Mouse (Mus musculus) limb, embryonic 12.5 days (tissue): ENCODE data around the gene Elmod3. TPM values are rescaled to one million over a fixed set of nuclear protein-coding genes. Genes with fewer than 3 reads are reported as not detected.
A peak's percentile ranks its signal among the peaks of the same experiment; 100 is the strongest.

Source experiments
- ATAC-seq: fragments of 200-750 bp; cut with Nextera tagmentation; 2 replicates; pipeline ENCODE4 v1.8.0; 2017; ENCODE audit warnings: low read depth, moderate TSS enrichment; ENCODE audit not compliant: insufficient number of reproducible peaks, insufficient read depth, low FRiP score, low TSS enrichment
- H3K27ac ChIP-seq: fragments of 300-500 bp; sonication (generic); 2 replicates; pipeline ENCODE4 v1.5.1; 2016; ENCODE audit warnings: mild to moderate bottlenecking, moderate library complexity
- H3K27me3 ChIP-seq: fragments of 300-500 bp; sonication (generic); 2 replicates; pipeline ENCODE4 v1.6.1; 2016; ENCODE audit warnings: mild to moderate bottlenecking, moderate library complexity
- H3K36me3 ChIP-seq: fragments of 300-500 bp; sonication (generic); 2 replicates; pipeline ENCODE4 v1.6.1; 2016; ENCODE audit warnings: mild to moderate bottlenecking, moderate library complexity
- H3K4me1 ChIP-seq: fragments of 300-500 bp; sonication (generic); replicated peaks from 2 replicates; pipeline ENCODE4 v1.6.1; 2016
- H3K4me2 ChIP-seq: fragments of 300-500 bp; sonication (generic); 2 replicates; pipeline ENCODE4 v1.6.1; 2016; ENCODE audit warnings: mild to moderate bottlenecking, moderate library complexity
- H3K4me3 ChIP-seq: fragments of 300-500 bp; sonication (generic); replicated peaks from 2 replicates; pipeline ENCODE4 v1.5.1; 2016; ENCODE audit warnings: mild to moderate bottlenecking
- H3K9ac ChIP-seq: fragments of 300-500 bp; sonication (generic); replicated peaks from 2 replicates; pipeline ENCODE4 v1.6.1; 2016; ENCODE audit warnings: mild to moderate bottlenecking, moderate library complexity
- H3K9me3 ChIP-seq: fragments of 300-500 bp; sonication (generic); 2 replicates; pipeline ENCODE4 v1.6.1; 2016; ENCODE audit warnings: mild to moderate bottlenecking, moderate library complexity
- WGBS: fragments of 180-500 bp; shearing (Covaris S2); methylation state at CpG from one replicate; pipeline ENCODE4 v1.1.7; 2016; 5-methylcytosine and 5-hydroxymethylcytosine counted together
- polyA plus RNA-seq: library from polyadenylated mRNA; unstranded; fragments of >200 nt; fragmentation: Nextera tagmentation; extraction: Ambion mirVana; gene quantifications from 2 replicates; pipeline ENCODE4 v1.2.1, GENCODE M21; 2016

The Elmod3 gene
- polyA plus RNA-seq, 1 experiment from 2014 or later = 14.8 TPM

- ATAC-seq = no peak
- no peak overlapping the region for H3K27ac ChIP-seq
- H3K4me1 ChIP-seq = no peaks in the 10 kb centered on the region; the same call in 1 of the 2 replicates
- H3K4me3 ChIP-seq = no peak overlapping the region
- H3K9ac ChIP-seq = no peak overlapping the region
- H3K36me3 ChIP-seq = peaks cover 85% of the 10 kb centered on the region
- WGBS = 90% methylated on average over 4 of the region's 4 CpGs
- H3K27me3 ChIP-seq = no peaks in the 10 kb centered on the region
- H3K4me2 ChIP-seq = no peak overlapping the region
- no peaks in the 10 kb centered on the region for H3K9me3 ChIP-seq
Observed at GRCm38 (mm10) chr6:72608662-72609184, 10.5 kb upstream of the Elmod3 start.

GRCm38 (mm10) chr6:72607676-72608075 lies 9.5 kb upstream of the Elmod3 start:
- Histone ChIP-seq H3K27ac (no peak overlapping the region), H3K4me3 (no peak overlapping the region), H3K4me1 (no peaks in the 10 kb centered on the region), H3K36me3 (peaks cover 81% of the 10 kb centered on the region), H3K9ac (no peak overlapping the region), H3K9me3 (no peaks in the 10 kb centered on the region), H3K27me3 (no peaks in the 10 kb centered on the region), H3K4me2 (no peak overlapping the region)
- no peak for ATAC-seq
- WGBS = 85% methylated on average over 5 of the region's 5 CpGs

GRCm38 (mm10) chr6:72607060-72607459 lies 8.8 kb upstream of the Elmod3 start:
- 90% methylated on average over 4 of the region's 4 CpGs for WGBS
- no peak overlapping the region for H3K27ac ChIP-seq
- no peak for ATAC-seq
- no peak overlapping the region for H3K9ac ChIP-seq
- H3K36me3 ChIP-seq = peaks cover 81% of the 10 kb centered on the region
- no peaks in the 10 kb centered on the region for H3K9me3 ChIP-seq
- H3K4me1 ChIP-seq = no peaks in the 10 kb centered on the region
- H3K27me3 ChIP-seq = no peaks in the 10 kb centered on the region
- no peak overlapping the region for H3K4me3 ChIP-seq
- no peak overlapping the region for H3K4me2 ChIP-seq

- Histone ChIP-seq H3K9me3 (no peaks in the 10 kb centered on the region), H3K4me2 (no peak overlapping the region), H3K36me3 (peaks cover 52% of the 10 kb centered on the region), H3K4me3 (no peak overlapping the region), H3K4me1 (peaks cover 3% of the 10 kb centered on the region), H3K9ac (no peak overlapping the region), H3K27me3 (no peaks in the 10 kb centered on the region), H3K27ac (no peak overlapping the region)
- no peak for ATAC-seq
- WGBS = 84% methylated on average over 2 of the region's 2 CpGs
Observed at GRCm38 (mm10) chr6:72604066-72604465, 5.9 kb upstream of the Elmod3 start.

- Histone ChIP-seq H3K9me3 (no peaks in the 10 kb centered on the region), H3K36me3 (peaks cover 36% of the 10 kb centered on the region), H3K4me2 (no peak overlapping the region), H3K9ac (no peak overlapping the region), H3K4me3 (no peak overlapping the region), H3K4me1 (peaks cover 17% of the 10 kb centered on the region), H3K27me3 (no peaks in the 10 kb centered on the region), H3K27ac (no peak overlapping the region)
- no peak for ATAC-seq
- 55% methylated on average over 1 of the region's 1 CpGs for WGBS
Observed at GRCm38 (mm10) chr6:72601732-72602131, 3.5 kb upstream of the Elmod3 start.

- Histone ChIP-seq H3K36me3 (peaks cover 26% of the 10 kb centered on the region), H3K9ac (no peak overlapping the region), H3K4me2 (no peak overlapping the region), H3K27me3 (no peaks in the 10 kb centered on the region), H3K4me3 (no peak overlapping the region), H3K4me1 (peaks cover 17% of the 10 kb centered on the region), H3K27ac (no peak overlapping the region), H3K9me3 (no peaks in the 10 kb centered on the region)
- WGBS = 86% methylated on average over 12 of the region's 12 CpGs
- no peak for ATAC-seq
Observed at GRCm38 (mm10) chr6:72600771-72601170, 2.6 kb upstream of the Elmod3 start.

GRCm38 (mm10) chr6:72600216-72600615 lies 2.0 kb upstream of the Elmod3 start:
- ATAC-seq = no peak
- no peak overlapping the region for H3K4me2 ChIP-seq
- peaks cover 17% of the 10 kb centered on the region for H3K4me1 ChIP-seq
- H3K9me3 ChIP-seq = no peaks in the 10 kb centered on the region
- no peak overlapping the region for H3K9ac ChIP-seq
- WGBS = 75% methylated on average over 6 of the region's 6 CpGs
- H3K36me3 ChIP-seq = peaks cover 21% of the 10 kb centered on the region
- H3K27ac ChIP-seq = no peak overlapping the region
- no peak overlapping the region for H3K4me3 ChIP-seq
- H3K27me3 ChIP-seq = no peaks in the 10 kb centered on the region

GRCm38 (mm10) chr6:72598791-72599557 lies 761 bp upstream of the Elmod3 start:
- WGBS = 44% methylated on average over 12 of the region's 12 CpGs
- Histone ChIP-seq H3K4me2 (peak overlapping the region; percentile 71), H3K4me1 (peaks cover 17% of the 10 kb centered on the region), H3K4me3 (peak overlapping the region; percentile 63), H3K9me3 (no peaks in the 10 kb centered on the region), H3K36me3 (peaks cover 8% of the 10 kb centered on the region), H3K27me3 (no peaks in the 10 kb centered on the region), H3K9ac (peak overlapping the region; percentile 72), H3K27ac (peak overlapping the region; percentile 79)
- 0 out of 2 replicates have a peak, but pooled peaks have one; percentile 12 for ATAC-seq

GRCm38 (mm10) chr6:72597083-72597874 lies 934 bp downstream of the Elmod3 start:
- Histone ChIP-seq H3K4me2 (peak overlapping the region; percentile 71), H3K27me3 (no peaks in the 10 kb centered on the region), H3K4me3 (peak overlapping the region; percentile 63), H3K9me3 (no peaks in the 10 kb centered on the region), H3K4me1 (peaks cover 17% of the 10 kb centered on the region), H3K27ac (no peak overlapping the region), H3K36me3 (no peaks in the 10 kb centered on the region), H3K9ac (peak overlapping the region; percentile 61)
- ATAC-seq = no peak
- WGBS = 44% methylated on average over 13 of the region's 13 CpGs

- no peak overlapping the region for H3K9ac ChIP-seq
- no peak for ATAC-seq
- 69% methylated on average over 5 of the region's 5 CpGs for WGBS
Observed at GRCm38 (mm10) chr6:72593914-72594313, 4.3 kb downstream of the Elmod3 start.

GRCm38 (mm10) chr6:72593011-72593803 lies 5.0 kb downstream of the Elmod3 start:
- whole genome bisulfite sequencing = 81% methylated on average over 6 of the region's 6 CpGs
- Histone ChIP-seq H3K4me3 (no peak overlapping the region), H3K27me3 (no peaks in the 10 kb centered on the region), H3K4me2 (no peak overlapping the region), H3K4me1 (peaks cover 10% of the 10 kb centered on the region), H3K27ac (no peak overlapping the region), H3K9me3 (no peaks in the 10 kb centered on the region), H3K9ac (no peak overlapping the region), H3K36me3 (no peaks in the 10 kb centered on the region)
- ATAC-seq = no peak

More at GRCm38 (mm10) chr6:72593914-72594313, 4.3 kb downstream of the Elmod3 start:
- H3K36me3 ChIP-seq = no peaks in the 10 kb centered on the region
- no peak overlapping the region for H3K4me2 ChIP-seq
- H3K9me3 ChIP-seq = no peaks in the 10 kb centered on the region
- peaks cover 13% of the 10 kb centered on the region for H3K4me1 ChIP-seq
- H3K27ac ChIP-seq = no peak overlapping the region
- no peaks in the 10 kb centered on the region for H3K27me3 ChIP-seq
- H3K4me3 ChIP-seq = no peak overlapping the region
